Mouse (Mus musculus) spleen, postnatal 14 days (tissue): ENCODE measurements around the gene Gpc3.

Source experiments
- DNase-seq, 2 experiments: peaks; one replicate each; pipeline ENCODE4 v3.0.0; 2021 to 2022; ENCODE audit warnings: low spot score in 2 of 2

Gpc3 gene

GRCm38 (mm10) chrX:52613328-52614030 is at the start of gene Gpc3:
Gene Gpc3, minus strand, starts transcription at chrX:52613950.
- DNase-seq, result peak; percentile 2 to 7

- DNase-seq, result no peak
Measured at GRCm38 (mm10) chrX:52651975-52652374, 38.2 kb upstream of the Gpc3 start.

- DNase-seq, result no peak
Measured at GRCm38 (mm10) chrX:52651472-52651948, 37.8 kb upstream of the Gpc3 start.

- DNase-seq, result no peak
Measured at GRCm38 (mm10) chrX:52648910-52649785, 35.4 kb upstream of the Gpc3 start.

GRCm38 (mm10) chrX:52644393-52644792 is 30.6 kb upstream of the Gpc3 start:
- no peak for DNase-seq

- no peak for DNase-seq
Measured at GRCm38 (mm10) chrX:52643350-52643749, 29.6 kb upstream of the Gpc3 start.

- DNase-seq, result no peak
Measured at GRCm38 (mm10) chrX:52642126-52642525, 28.4 kb upstream of the Gpc3 start.

- no peak for DNase-seq
Measured at GRCm38 (mm10) chrX:52637419-52637818, 23.7 kb upstream of the Gpc3 start.

GRCm38 (mm10) chrX:52633976-52634375 is 20.2 kb upstream of the Gpc3 start:
- DNase-seq, result no peak

GRCm38 (mm10) chrX:52632688-52633324 is 19.1 kb upstream of the Gpc3 start:
- DNase-seq, result no peak

GRCm38 (mm10) chrX:52626963-52627716 is 13.4 kb upstream of the Gpc3 start:
- DNase-seq, result no peak

- DNase-seq, result no peak
Measured at GRCm38 (mm10) chrX:52617813-52618212, 4.1 kb upstream of the Gpc3 start.

- DNase-seq, result no peak
Measured at GRCm38 (mm10) chrX:52616152-52616551, 2.4 kb upstream of the Gpc3 start.

GRCm38 (mm10) chrX:52614031-52614381 is 256 bp upstream of the Gpc3 start:
- no peak for DNase-seq

GRCm38 (mm10) chrX:52612806-52613205 is 944 bp downstream of the Gpc3 start:
- no peak for DNase-seq

- DNase-seq, result no peak
Measured at GRCm38 (mm10) chrX:52611987-52612670, 1.6 kb downstream of the Gpc3 start.

GRCm38 (mm10) chrX:52611541-52611940 is 2.2 kb downstream of the Gpc3 start:
- DNase-seq, result no peak

GRCm38 (mm10) chrX:52603143-52603542 is 10.6 kb downstream of the Gpc3 start:
- no peak for DNase-seq

- DNase-seq, result no peak
Measured at GRCm38 (mm10) chrX:52599246-52599645, 14.5 kb downstream of the Gpc3 start.

- DNase-seq, result no peak
Measured at GRCm38 (mm10) chrX:52587671-52588070, 26.1 kb downstream of the Gpc3 start.

GRCm38 (mm10) chrX:52559995-52560394 is 53.8 kb downstream of the Gpc3 start:
- no peak for DNase-seq
